Mouse (Mus musculus): ENCODE data around the gene Nit2. TPM values are rescaled to one million over a fixed set of nuclear protein-coding genes. Genes with fewer than 3 reads are reported as not detected.
A peak's percentile ranks its signal among the peaks of the same experiment; 100 is the strongest.

The Nit2 gene
- polyA plus RNA-seq, 1 experiment = 13.1 TPM

- WGBS = 93% methylated on average over 5 of the region's 5 CpGs
- no peak for DNase-seq
- H3K4me1 ChIP-seq (ENCODE audit: control insufficient read depth, insufficient read depth, low read length) = no peaks in the 10 kb centered on the region
- TF ChIP-seq CTCF (IDR thresholded peaks at IDR 0.05; ENCODE audit: insufficient read depth, low read length) = no peak
- no peak overlapping the region for H3K4me3 ChIP-seq (replicated peaks; ENCODE audit: extremely low read depth, low read depth, low read length)
These were observed 22.4 kb downstream of the Nit2 start for GRCm38 (mm10) chr16:57144741-57145140.

DNA sequence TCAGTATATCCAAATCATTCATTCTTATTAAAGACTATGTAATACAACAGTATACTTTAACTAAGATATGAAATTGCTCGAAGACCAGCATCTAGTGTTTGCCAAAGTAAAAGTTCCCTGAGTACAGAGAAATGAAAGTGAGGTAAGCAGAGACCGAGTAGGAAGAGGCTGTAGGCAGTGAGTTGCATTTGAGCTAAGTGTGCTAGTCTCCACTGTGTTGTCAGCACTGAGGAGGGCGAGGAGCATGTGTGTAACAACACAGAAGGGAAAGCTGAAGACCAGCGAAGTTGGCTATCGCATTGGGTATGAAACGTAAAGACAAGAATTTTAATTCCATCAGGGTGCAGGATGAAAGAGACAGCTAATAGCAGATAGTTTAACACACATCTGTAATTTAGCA, 33.5 kb downstream of the Nit2 start:
- DNase-seq = no peak
- H3K4me3 ChIP-seq (replicated peaks; ENCODE audit: extremely low read depth, low read depth, low read length) = no peak overlapping the region
- no peak for TF ChIP-seq CTCF (IDR thresholded peaks at IDR 0.05; ENCODE audit: insufficient read depth, low read length)
- no peak for TF ChIP-seq POLR2A (IDR thresholded peaks at IDR 0.05; ENCODE audit: borderline replicate concordance, extremely low read depth, low read depth, low read length)
- WGBS = 85% methylated on average over 6 of the region's 6 CpGs
- H3K4me1 ChIP-seq (ENCODE audit: control insufficient read depth, insufficient read depth, low read length) = peaks cover 4% of the 10 kb centered on the region; the same call in 1 of the 2 replicates

DNA sequence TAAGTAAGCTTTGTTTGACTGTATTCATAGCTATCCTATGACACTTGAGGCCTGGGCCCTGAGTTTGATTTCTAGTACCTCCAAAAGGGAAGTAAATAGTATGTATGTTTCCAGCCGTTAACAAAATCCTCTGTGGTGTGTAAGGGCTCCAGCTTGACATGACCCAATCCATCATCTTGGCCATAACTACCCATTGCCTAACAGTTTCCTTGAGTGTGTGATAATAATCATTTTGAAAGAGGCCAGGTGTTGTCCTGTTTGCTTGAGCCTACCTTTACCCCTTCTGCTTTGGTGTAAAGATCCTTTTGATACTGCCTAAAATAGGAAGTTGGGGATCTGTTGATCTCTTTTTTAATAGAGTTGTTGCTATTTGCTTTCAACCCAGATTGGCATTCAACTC, 34.8 kb downstream of the Nit2 start:
- H3K4me3 ChIP-seq (replicated peaks; ENCODE audit: extremely low read depth, low read depth, low read length) = no peak overlapping the region
- H3K4me1 ChIP-seq (ENCODE audit: control insufficient read depth, insufficient read depth, low read length) = peaks cover 4% of the 10 kb centered on the region; the same call in 1 of the 2 replicates
- DNase-seq = no peak
- no peak for TF ChIP-seq CTCF (IDR thresholded peaks at IDR 0.05; ENCODE audit: insufficient read depth, low read length)
- no peak for TF ChIP-seq POLR2A (IDR thresholded peaks at IDR 0.05; ENCODE audit: borderline replicate concordance, extremely low read depth, low read depth, low read length)
- WGBS = 14% methylated on average over 1 of the region's 1 CpGs

DNA sequence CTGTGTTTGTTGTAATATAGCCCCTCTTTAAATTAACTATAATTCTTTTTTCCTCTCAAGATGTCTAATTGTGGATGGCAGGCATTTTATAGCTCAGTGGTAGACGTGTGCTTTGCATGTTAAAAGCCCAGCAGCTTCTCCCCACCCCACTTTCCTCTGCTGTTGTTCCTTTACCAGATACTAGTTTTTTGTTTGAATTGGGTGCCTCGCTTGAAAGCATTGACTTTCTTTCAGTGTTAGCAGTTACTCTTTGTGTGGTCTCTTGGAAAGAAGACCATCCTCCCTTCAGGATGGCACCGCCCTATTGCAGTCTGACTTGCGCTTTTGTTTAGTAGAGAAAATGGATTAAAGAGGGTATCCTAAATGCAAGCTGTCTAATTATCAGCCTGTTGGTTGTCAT, 35.6 kb downstream of the Nit2 start:
- TF ChIP-seq CTCF (IDR thresholded peaks at IDR 0.05; ENCODE audit: insufficient read depth, low read length) (no peak), POLR2A (IDR thresholded peaks at IDR 0.05; ENCODE audit: borderline replicate concordance, extremely low read depth, low read depth, low read length) (no peak)
- 87% methylated on average over 4 of the region's 4 CpGs for WGBS
- no peak overlapping the region for H3K4me3 ChIP-seq (replicated peaks; ENCODE audit: extremely low read depth, low read depth, low read length)
- no peak for DNase-seq
- H3K4me1 ChIP-seq (ENCODE audit: control insufficient read depth, insufficient read depth, low read length) = peaks cover 4% of the 10 kb centered on the region; the same call in 1 of the 2 replicates

GRCm38 (mm10) chr16:57130752-57131400, 36.3 kb downstream of the Nit2 start:
- TF ChIP-seq CTCF (IDR thresholded peaks at IDR 0.05; ENCODE audit: insufficient read depth, low read length) (no peak), POLR2A (IDR thresholded peaks at IDR 0.05; ENCODE audit: borderline replicate concordance, extremely low read depth, low read depth, low read length) (no peak)
- peaks cover 4% of the 10 kb centered on the region; the same call in 1 of the 2 replicates for H3K4me1 ChIP-seq (ENCODE audit: control insufficient read depth, insufficient read depth, low read length)
- 69% methylated on average over 3 of the region's 3 CpGs for WGBS
- H3K4me3 ChIP-seq (replicated peaks; ENCODE audit: extremely low read depth, low read depth, low read length) = no peak overlapping the region
- DNase-seq = no peak

DNA sequence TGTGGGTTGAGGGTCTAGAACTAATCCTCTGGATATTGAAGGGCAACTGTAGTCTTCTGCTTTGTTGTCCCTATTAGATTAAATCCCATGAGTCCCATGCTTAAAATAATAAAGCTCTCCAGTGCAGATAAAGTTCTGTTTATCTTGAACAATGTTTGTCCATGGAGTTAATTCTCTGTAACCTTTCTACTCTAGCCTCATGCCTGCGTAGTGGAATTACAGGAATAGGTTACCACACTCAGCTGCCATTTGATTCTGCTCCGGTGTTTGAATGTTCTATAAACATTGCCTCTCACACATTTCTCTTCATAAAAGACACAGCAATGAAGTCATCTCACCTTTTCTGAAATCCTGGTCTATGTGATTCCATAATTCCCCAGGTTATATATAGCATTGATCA, 39.3 kb downstream of the Nit2 start:
- no peak for TF ChIP-seq POLR2A (IDR thresholded peaks at IDR 0.05; ENCODE audit: borderline replicate concordance, extremely low read depth, low read depth, low read length)
- no peak for TF ChIP-seq CTCF (IDR thresholded peaks at IDR 0.05; ENCODE audit: insufficient read depth, low read length)
- WGBS = 34% methylated on average over 2 of the region's 2 CpGs
- DNase-seq = no peak
- no peak overlapping the region for H3K4me3 ChIP-seq (replicated peaks; ENCODE audit: extremely low read depth, low read depth, low read length)
- H3K4me1 ChIP-seq (ENCODE audit: control insufficient read depth, insufficient read depth, low read length) = peaks cover 11% of the 10 kb centered on the region

DNA sequence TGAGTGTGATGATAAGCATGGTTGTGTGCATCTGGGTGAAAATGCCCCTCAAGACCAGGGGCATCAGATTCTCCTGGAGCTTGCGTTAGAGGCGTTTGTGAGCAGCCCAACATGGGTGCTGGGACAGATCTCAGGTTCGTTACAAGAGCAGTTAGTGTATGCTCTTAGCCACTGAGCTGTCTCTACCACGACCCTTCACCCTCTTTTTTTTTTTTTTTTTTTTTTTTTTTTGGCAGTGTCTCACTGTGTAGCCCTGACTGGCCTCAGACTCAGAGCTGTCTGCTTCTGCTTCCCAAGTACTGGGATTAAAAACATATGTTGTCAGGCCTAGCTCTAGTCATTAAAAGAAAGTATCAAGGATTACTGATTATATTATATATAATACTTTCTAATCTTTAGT, 40.9 kb downstream of the Nit2 start:
- TF ChIP-seq CTCF (IDR thresholded peaks at IDR 0.05; ENCODE audit: insufficient read depth, low read length) (no peak), POLR2A (IDR thresholded peaks at IDR 0.05; ENCODE audit: borderline replicate concordance, extremely low read depth, low read depth, low read length) (no peak)
- DNase-seq = no peak
- Histone ChIP-seq H3K4me3 (replicated peaks; ENCODE audit: extremely low read depth, low read depth, low read length) (no peak overlapping the region), H3K4me1 (ENCODE audit: control insufficient read depth, insufficient read depth, low read length) (peaks cover 7% of the 10 kb centered on the region)
- 42% methylated on average over 4 of the region's 4 CpGs for WGBS

DNA sequence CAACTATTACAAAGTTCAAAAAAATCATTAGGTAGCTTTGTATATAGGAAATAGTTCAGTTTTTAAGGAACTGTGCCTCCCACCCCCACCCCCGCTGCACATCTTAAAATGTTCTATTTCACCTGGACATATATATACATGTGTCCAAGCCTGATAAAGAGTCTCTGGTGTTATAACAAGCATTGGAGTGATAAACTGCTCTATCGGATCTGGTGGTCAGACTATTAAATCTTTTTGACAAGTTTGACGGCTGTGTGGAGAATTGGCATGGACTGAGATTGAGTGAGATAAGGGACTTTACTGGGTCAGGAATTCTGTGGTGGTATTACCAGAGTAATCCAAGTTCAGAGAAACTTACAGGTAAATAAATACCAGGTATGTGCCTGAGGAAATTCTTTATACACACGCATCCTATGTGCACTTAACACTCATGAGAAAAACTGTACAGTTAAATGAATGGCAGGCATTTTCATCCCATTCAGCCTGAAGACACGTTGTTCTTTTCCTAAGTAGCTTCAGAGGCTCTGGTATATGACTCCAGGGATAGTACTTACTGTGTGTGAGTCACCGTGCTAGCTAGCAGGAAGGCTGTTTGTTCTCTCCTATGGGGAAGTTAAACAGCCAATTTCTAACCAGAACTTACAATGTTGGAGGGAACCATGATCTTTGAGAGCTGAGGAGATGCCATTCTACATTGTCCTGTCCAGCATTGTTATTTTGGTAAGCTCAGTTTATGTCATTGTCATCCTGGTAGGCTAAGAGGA, 44.3 kb downstream of the Nit2 start:
- TF ChIP-seq POLR2A (IDR thresholded peaks at IDR 0.05; ENCODE audit: borderline replicate concordance, extremely low read depth, low read depth, low read length) = no peak
- no peak for TF ChIP-seq CTCF (IDR thresholded peaks at IDR 0.05; ENCODE audit: insufficient read depth, low read length)
- WGBS = 20% methylated on average over 6 of the region's 6 CpGs
- H3K4me3 ChIP-seq (replicated peaks; ENCODE audit: extremely low read depth, low read depth, low read length) = no peak overlapping the region

DNA sequence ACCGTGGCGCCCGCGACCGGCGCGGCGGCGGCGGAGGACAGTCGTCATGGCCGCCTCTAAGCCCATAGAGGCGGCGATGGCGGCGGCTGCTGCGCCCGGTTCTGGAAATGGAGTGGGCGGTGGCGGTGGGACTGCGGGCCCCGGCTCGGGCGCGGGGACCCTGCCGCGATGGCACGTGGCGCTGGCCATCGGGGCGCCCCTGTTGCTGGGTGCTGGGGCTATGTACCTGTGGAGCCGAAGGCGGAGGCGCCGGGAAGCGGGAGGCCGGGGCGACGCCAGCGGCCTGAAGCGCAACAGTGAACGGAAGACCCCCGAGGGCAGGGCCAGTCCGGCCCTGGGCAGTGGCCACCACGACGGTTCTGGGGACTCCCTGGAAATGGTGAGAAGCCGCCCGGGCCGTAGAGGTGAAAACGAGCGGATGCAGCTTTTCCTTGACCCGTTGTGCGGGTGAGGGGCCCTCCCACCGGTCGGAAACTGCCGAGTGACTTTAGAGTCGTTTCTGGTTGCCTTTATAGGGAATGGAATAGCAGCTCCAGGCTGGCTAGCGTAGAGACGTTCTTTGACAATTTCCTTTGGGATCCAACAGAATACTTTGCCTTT, 45.2 kb downstream of the Nit2 start:
- under 1% methylated on average over 59 of the region's 59 CpGs for WGBS
- DNase-seq = no peak
- peak overlapping the region; percentile 70 for H3K4me3 ChIP-seq (replicated peaks; ENCODE audit: extremely low read depth, low read depth, low read length)
- peaks cover 7% of the 10 kb centered on the region for H3K4me1 ChIP-seq (ENCODE audit: control insufficient read depth, insufficient read depth, low read length)
- TF ChIP-seq CTCF (IDR thresholded peaks at IDR 0.05; ENCODE audit: insufficient read depth, low read length) = no peak
- no peak for TF ChIP-seq POLR2A (IDR thresholded peaks at IDR 0.05; ENCODE audit: borderline replicate concordance, extremely low read depth, low read depth, low read length)

More for the DNA sequence above, 44.3 kb downstream of the Nit2 start:
- DNase-seq = no peak
- H3K4me1 ChIP-seq (ENCODE audit: control insufficient read depth, insufficient read depth, low read length) = peaks cover 7% of the 10 kb centered on the region
